8 mouse cellular contexts compared by ENCODE assay signal in genomic region chr13:42051961-42052695, GRCm38 (mm10). TPM values are rescaled to one million over a fixed set of nuclear protein-coding genes. Genes with fewer than 3 reads are reported as not detected.
DNase-seq lines count a peak whose midpoint lies in the region; ATAC-seq lines count a peak whose summit lies in the region.

Hivep1 (plus strand) TSS chr13:42052021.

- DNase-seq in layer of hippocampus, adult 11-12 months (ENCODE audit: low spot score): peak; percentile 57
- no peak for DNase-seq in layer of hippocampus, adult 9-10 months (ENCODE audit: low spot score)
- peak; percentile 72 for DNase-seq in embryo, embryonic 10 days (ENCODE audit: low spot score)
- DNase-seq in gastrocnemius, postnatal 10 days: no peak
- peak; percentile 88 for DNase-seq in intestine, embryonic 14.5 days (ENCODE audit: low spot score)
- DNase-seq in midbrain, embryonic 14.5 days: peak; percentile 86
- peak; percentile 21 to 61 for DNase-seq in spleen, postnatal 14 days (ENCODE audit: low spot score in 2 of 2)

- peak; percentile 47 for ATAC-seq in intestine, embryonic 14.5 days (replicated peaks; ENCODE audit: low FRiP score, low TSS enrichment, low read depth)
- ATAC-seq in limb, embryonic 13.5 days (ENCODE audit: low FRiP score, low read depth): peak; percentile 54
- peak; percentile 55 for ATAC-seq in midbrain, embryonic 14.5 days (ENCODE audit: low FRiP score, low TSS enrichment)

- H3K36me3 ChIP-seq in intestine, embryonic 14.5 days (ENCODE audit: control insufficient read depth, insufficient read depth, low read length): peaks cover 15% of the 10 kb centered on the region
- H3K36me3 ChIP-seq in limb, embryonic 13.5 days: peaks cover 17% of the 10 kb centered on the region
- H3K36me3 ChIP-seq in midbrain, embryonic 14.5 days (ENCODE audit: control insufficient read depth, insufficient read depth, low read length): peaks cover 14% of the 10 kb centered on the region

- peak within 1 kb of the TSS; percentile 85 for H3K9ac ChIP-seq in intestine, embryonic 14.5 days (ENCODE audit: low read length)
- peak within 1 kb of the TSS; percentile 91 for H3K9ac ChIP-seq in limb, embryonic 13.5 days
- peak within 1 kb of the TSS; percentile 91 for H3K9ac ChIP-seq in midbrain, embryonic 14.5 days (replicated peaks; ENCODE audit: low read length)

- H3K4me2 ChIP-seq in intestine, embryonic 14.5 days (ENCODE audit: low read length): peak within 1 kb of the TSS; percentile 81
- peak within 1 kb of the TSS; percentile 82 for H3K4me2 ChIP-seq in limb, embryonic 13.5 days (replicated peaks)
- peak within 1 kb of the TSS; percentile 91 for H3K4me2 ChIP-seq in midbrain, embryonic 14.5 days (ENCODE audit: low read length)

- H3K27me3 ChIP-seq in intestine, embryonic 14.5 days (replicated peaks; ENCODE audit: control insufficient read depth, insufficient read depth, low read length): no peaks in the 10 kb centered on the region
- H3K27me3 ChIP-seq in limb, embryonic 13.5 days: no peaks in the 10 kb centered on the region
- H3K27me3 ChIP-seq in midbrain, embryonic 14.5 days (ENCODE audit: control insufficient read depth, insufficient read depth, low read length): no peaks in the 10 kb centered on the region

- H3K27ac ChIP-seq in intestine, embryonic 14.5 days (ENCODE audit: low read depth): peak within 1 kb of the TSS; percentile 96
- peak within 1 kb of the TSS; percentile 96 for H3K27ac ChIP-seq in limb, embryonic 13.5 days
- H3K27ac ChIP-seq in midbrain, embryonic 14.5 days (replicated peaks; ENCODE audit: low read depth, low read length): peak within 1 kb of the TSS; percentile 97

- peaks cover 11% of the 10 kb centered on the region for H3K4me1 ChIP-seq in intestine, embryonic 14.5 days (replicated peaks; ENCODE audit: control insufficient read depth, insufficient read depth, low read length)
- H3K4me1 ChIP-seq in limb, embryonic 13.5 days: peaks cover 22% of the 10 kb centered on the region
- peaks cover 31% of the 10 kb centered on the region for H3K4me1 ChIP-seq in midbrain, embryonic 14.5 days (ENCODE audit: control insufficient read depth, insufficient read depth, low read length)

- H3K9me3 ChIP-seq in intestine, embryonic 14.5 days (ENCODE audit: control insufficient read depth, low read length): no peaks in the 10 kb centered on the region
- no peaks in the 10 kb centered on the region for H3K9me3 ChIP-seq in limb, embryonic 13.5 days
- H3K9me3 ChIP-seq in midbrain, embryonic 14.5 days (ENCODE audit: control insufficient read depth, low read length): no peaks in the 10 kb centered on the region

- H3K4me3 ChIP-seq in intestine, embryonic 14.5 days (ENCODE audit: low read depth, low read length): peak within 1 kb of the TSS; percentile 85
- H3K4me3 ChIP-seq in limb, embryonic 13.5 days: peak within 1 kb of the TSS; percentile 89
- peak within 1 kb of the TSS; percentile 92 for H3K4me3 ChIP-seq in midbrain, embryonic 14.5 days (replicated peaks; ENCODE audit: low read depth, low read length)

- under 1% methylated on average over 70 of the region's 100 CpGs for WGBS in intestine, embryonic 14.5 days
- under 1% methylated on average over 78 of the region's 100 CpGs for WGBS in limb, embryonic 13.5 days
- WGBS in midbrain, embryonic 14.5 days: 1% methylated on average over 91 of the region's 100 CpGs

RNA-seq across cellular contexts. Expression of gene Hivep1, which starts in this region (rescaled TPM):
- 10 to 100 TPM; 13.7 to 22.9 TPM for total RNA-seq in gastrocnemius, postnatal 10 days (2021)
- polyA plus RNA-seq in intestine, embryonic 14.5 days (2014; fragmentation: Nextera tagmentation; extraction: Ambion mirVana): 9.6 and 10.0 TPM in 2 replicates
- polyA plus RNA-seq in limb, embryonic 13.5 days (2015; fragmentation: Nextera tagmentation; extraction: Ambion mirVana): 12.8 and 14.4 TPM in 2 replicates
- polyA plus RNA-seq in midbrain, embryonic 14.5 days (2014; fragmentation: Nextera tagmentation; extraction: Ambion mirVana): 18.7 and 22.9 TPM in 2 replicates

Comparison
In these comparisons a context has a peak if more than half of its experiments do, and no peak if none do; other contexts are left out.
1. DNase-seq: peak in layer of hippocampus, adult 11-12 months (single experiment), embryo, embryonic 10 days (single experiment), intestine, embryonic 14.5 days (single experiment), midbrain, embryonic 14.5 days (single experiment) and spleen, postnatal 14 days (2 of 2); none in layer of hippocampus, adult 9-10 months (single experiment) and gastrocnemius, postnatal 10 days (single experiment).
2. Peak in every context shown above with its lines, with median percentiles within 50 percentile points of each other: ATAC-seq, H3K27ac ChIP-seq, H3K4me2 ChIP-seq, H3K4me3 ChIP-seq and H3K9ac ChIP-seq.